Mouse (Mus musculus): ENCODE measurements at regions not wholly inside any gene's neighbourhood (a gene's known extent, or its start where the extent isn't known, plus 50 kb on each side); places are given as distances from the start of the nearest gene placed in this dataset.
A peak's percentile ranks its signal among the peaks of the same experiment; 100 is the strongest.

DNA sequence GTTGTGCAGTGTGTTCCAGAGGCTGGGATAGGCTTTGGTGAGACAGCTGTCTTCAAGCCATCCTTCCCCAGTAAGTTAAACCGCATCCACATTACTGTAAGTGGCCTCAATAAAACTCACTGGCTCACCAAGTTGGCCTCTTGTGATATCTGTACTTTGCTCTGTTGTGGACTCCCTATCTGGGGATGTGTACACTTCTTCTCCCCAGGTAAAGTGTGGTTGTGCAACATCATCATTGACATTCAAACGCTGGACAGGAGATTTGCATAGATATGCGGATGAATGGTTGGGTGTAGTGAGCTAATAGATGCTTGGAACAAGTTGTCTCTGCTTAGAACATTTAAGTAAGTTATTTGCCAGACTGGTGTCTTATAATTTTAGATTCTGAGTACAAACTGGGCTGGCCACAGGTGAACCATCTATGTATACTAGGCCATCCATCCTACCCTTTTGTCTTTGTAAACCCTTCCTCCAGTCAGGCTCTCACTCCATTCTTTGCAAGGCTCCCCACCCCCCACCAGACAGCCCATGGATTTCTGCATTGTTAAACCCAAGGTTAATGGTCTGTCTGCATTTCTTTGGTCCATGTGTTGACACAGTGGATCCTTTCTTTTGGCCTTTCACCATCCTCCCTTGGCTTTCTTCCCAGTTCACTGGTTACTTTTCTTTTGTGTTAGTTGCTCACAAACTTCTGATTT lies 303.0 kb downstream of the Plpp3 start:
- Histone ChIP-seq H3K27me3 (ENCODE audit: control insufficient read depth, insufficient read depth, low read length) (no peaks in the 10 kb centered on the region), H3K4me1 (ENCODE audit: control insufficient read depth, insufficient read depth, low read length) (no peaks in the 10 kb centered on the region), H3K4me3 (ENCODE audit: control insufficient read depth, low read depth, low read length) (no peak overlapping the region), H3K27ac (ENCODE audit: control insufficient read depth, insufficient read depth, low read depth, low read length) (no peak overlapping the region), H3K36me3 (ENCODE audit: control insufficient read depth, insufficient read depth, low read length) (no peaks in the 10 kb centered on the region)
- TF ChIP-seq CTCF (IDR thresholded peaks at IDR 0.05; ENCODE audit: control insufficient read depth, insufficient read depth, insufficient replicate concordance, low read depth, low read length) (no peak), POLR2A (IDR thresholded peaks at IDR 0.05; ENCODE audit: control insufficient read depth, low read depth, low read length) (no peak)

DNA sequence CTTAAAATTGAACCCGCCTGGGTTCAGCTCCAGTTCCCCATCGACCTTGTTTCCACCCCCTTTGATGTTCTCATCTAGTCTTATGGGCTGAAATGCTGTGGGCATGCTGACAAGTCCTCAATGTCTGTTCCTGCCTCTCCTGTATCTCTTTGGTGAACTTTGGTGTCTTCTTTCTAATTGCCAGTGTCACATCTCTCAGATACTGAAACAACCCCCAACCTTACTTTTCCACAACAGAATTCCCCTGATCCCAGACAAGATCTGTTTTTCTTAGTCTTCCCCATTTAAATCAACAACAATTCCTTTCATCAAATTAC lies 303.5 kb downstream of the Plpp3 start:
- Histone ChIP-seq H3K4me1 (ENCODE audit: control insufficient read depth, insufficient read depth, low read length) (no peaks in the 10 kb centered on the region), H3K4me3 (ENCODE audit: control insufficient read depth, low read depth, low read length) (no peak overlapping the region), H3K27ac (ENCODE audit: control insufficient read depth, insufficient read depth, low read depth, low read length) (peak overlapping the region; percentile 11; the same call in 1 of the 2 replicates), H3K27me3 (ENCODE audit: control insufficient read depth, insufficient read depth, low read length) (no peaks in the 10 kb centered on the region), H3K36me3 (ENCODE audit: control insufficient read depth, insufficient read depth, low read length) (no peaks in the 10 kb centered on the region)
- TF ChIP-seq POLR2A (IDR thresholded peaks at IDR 0.05; ENCODE audit: control insufficient read depth, low read depth, low read length) (no peak), CTCF (IDR thresholded peaks at IDR 0.05; ENCODE audit: control insufficient read depth, insufficient read depth, insufficient replicate concordance, low read depth, low read length) (no peak)

DNA sequence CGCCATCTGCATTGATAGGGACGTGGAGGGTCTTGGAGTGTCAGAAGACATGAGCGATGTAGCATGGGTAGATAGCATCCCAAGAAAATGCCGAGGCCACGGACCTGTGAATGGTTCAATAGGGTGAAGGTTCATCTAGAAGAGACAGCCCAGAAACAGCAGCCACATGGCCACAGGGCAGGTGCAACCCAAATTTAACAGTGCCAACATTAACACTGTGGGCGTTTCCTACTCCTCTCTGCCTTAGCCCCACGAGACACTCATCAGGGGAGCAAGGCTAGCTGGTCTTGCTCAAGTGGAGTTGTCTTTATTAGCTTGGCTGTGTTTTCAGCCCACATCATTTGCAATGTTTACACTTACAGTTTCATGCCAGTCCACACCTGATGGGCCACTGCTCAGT lies 310.7 kb downstream of the Plpp3 start:
- no peak for TF ChIP-seq CTCF (IDR thresholded peaks at IDR 0.05; ENCODE audit: control insufficient read depth, insufficient read depth, insufficient replicate concordance, low read depth, low read length)
- TF ChIP-seq POLR2A (IDR thresholded peaks at IDR 0.05; ENCODE audit: control insufficient read depth, low read depth, low read length), result no peak
- Histone ChIP-seq H3K27me3 (ENCODE audit: control insufficient read depth, insufficient read depth, low read length) (no peaks in the 10 kb centered on the region), H3K4me3 (ENCODE audit: control insufficient read depth, low read depth, low read length) (no peak overlapping the region), H3K36me3 (ENCODE audit: control insufficient read depth, insufficient read depth, low read length) (no peaks in the 10 kb centered on the region), H3K27ac (ENCODE audit: control insufficient read depth, insufficient read depth, low read depth, low read length) (no peak overlapping the region), H3K4me1 (ENCODE audit: control insufficient read depth, insufficient read depth, low read length) (no peaks in the 10 kb centered on the region)

DNA sequence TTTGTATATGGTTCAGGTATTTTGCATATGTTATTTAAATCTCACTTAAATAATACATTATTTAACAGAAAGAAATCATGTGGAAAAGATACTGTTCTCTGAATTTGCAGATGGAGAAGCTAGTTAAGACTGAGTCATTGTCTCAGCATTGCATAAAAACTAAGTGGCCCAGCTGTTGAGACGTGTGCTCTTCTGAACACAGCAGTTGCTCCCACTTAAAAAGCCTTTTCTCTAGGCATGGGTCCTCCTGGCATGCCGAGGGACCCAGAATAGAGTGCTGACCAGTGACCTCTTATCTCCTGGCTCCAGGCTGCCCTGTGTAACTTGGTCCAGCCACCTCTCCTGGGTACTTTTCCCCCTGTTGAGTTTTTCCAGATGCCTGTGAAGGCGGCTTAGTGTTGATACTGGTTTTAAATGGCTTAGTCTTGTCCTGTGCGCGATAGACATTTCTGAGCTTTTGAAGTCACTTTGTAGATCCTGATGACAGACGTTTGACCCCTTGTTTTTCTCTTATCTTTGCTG lies 312.2 kb downstream of the Plpp3 start:
- no peaks in the 10 kb centered on the region for H3K36me3 ChIP-seq (ENCODE audit: control insufficient read depth, insufficient read depth, low read length)
- H3K27me3 ChIP-seq (ENCODE audit: control insufficient read depth, insufficient read depth, low read length), result no peaks in the 10 kb centered on the region
- H3K27ac ChIP-seq (ENCODE audit: control insufficient read depth, insufficient read depth, low read depth, low read length), result no peak overlapping the region
- H3K4me1 ChIP-seq (ENCODE audit: control insufficient read depth, insufficient read depth, low read length), result no peaks in the 10 kb centered on the region
- TF ChIP-seq CTCF (IDR thresholded peaks at IDR 0.05; ENCODE audit: control insufficient read depth, insufficient read depth, insufficient replicate concordance, low read depth, low read length) (no peak), POLR2A (IDR thresholded peaks at IDR 0.05; ENCODE audit: control insufficient read depth, low read depth, low read length) (no peak)
- H3K4me3 ChIP-seq (ENCODE audit: control insufficient read depth, low read depth, low read length), result no peak overlapping the region

- H3K36me3 ChIP-seq (ENCODE audit: control insufficient read depth, insufficient read depth, low read length), result no peaks in the 10 kb centered on the region
- H3K27me3 ChIP-seq (ENCODE audit: control insufficient read depth, insufficient read depth, low read length), result no peaks in the 10 kb centered on the region
- H3K4me3 ChIP-seq (ENCODE audit: control insufficient read depth, low read depth, low read length), result no peak overlapping the region
- peaks cover 3% of the 10 kb centered on the region for H3K4me1 ChIP-seq (ENCODE audit: control insufficient read depth, insufficient read depth, low read length)
- no peak overlapping the region for H3K27ac ChIP-seq (ENCODE audit: control insufficient read depth, insufficient read depth, low read depth, low read length)
- TF ChIP-seq CTCF (IDR thresholded peaks at IDR 0.05; ENCODE audit: control insufficient read depth, insufficient read depth, insufficient replicate concordance, low read depth, low read length), result no peak
- TF ChIP-seq POLR2A (IDR thresholded peaks at IDR 0.05; ENCODE audit: control insufficient read depth, low read depth, low read length), result no peak
Observed at GRCm38 (mm10) chr4:105474765-105475560, 314.7 kb upstream of the Gm12728 start.

- Histone ChIP-seq H3K4me1 (ENCODE audit: control insufficient read depth, insufficient read depth, low read length) (peaks cover 3% of the 10 kb centered on the region), H3K27ac (ENCODE audit: control insufficient read depth, insufficient read depth, low read depth, low read length) (no peak overlapping the region)
- TF ChIP-seq POLR2A (IDR thresholded peaks at IDR 0.05; ENCODE audit: control insufficient read depth, low read depth, low read length) (no peak), CTCF (IDR thresholded peaks at IDR 0.05; ENCODE audit: control insufficient read depth, insufficient read depth, insufficient replicate concordance, low read depth, low read length) (no peak)
Observed at GRCm38 (mm10) chr4:105476332-105476731, 313.3 kb upstream of the Gm12728 start.

DNA sequence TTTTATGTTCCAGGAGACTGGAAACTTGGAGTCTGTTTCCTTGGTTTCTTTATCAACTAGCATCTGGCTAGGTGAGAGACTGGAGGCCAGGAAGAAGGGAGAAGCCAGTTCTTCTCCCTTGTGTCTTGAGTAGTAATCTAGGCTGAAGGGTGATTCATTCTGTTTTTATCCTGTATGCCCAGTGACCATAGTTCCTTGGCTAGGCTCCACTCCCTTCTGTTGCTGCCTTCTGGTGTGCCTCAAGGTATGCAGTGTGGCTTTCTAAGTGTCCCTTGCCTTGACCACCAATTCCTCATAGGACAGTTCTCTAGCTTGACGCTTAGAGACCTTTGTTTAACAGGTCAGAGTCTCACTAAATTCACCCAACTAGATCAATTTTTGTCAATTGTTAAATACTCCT lies 303.3 kb upstream of the Gm12728 start:
- no peak overlapping the region for H3K27ac ChIP-seq (ENCODE audit: control insufficient read depth, insufficient read depth, low read depth, low read length)
- no peaks in the 10 kb centered on the region for H3K27me3 ChIP-seq (ENCODE audit: control insufficient read depth, insufficient read depth, low read length)
- H3K36me3 ChIP-seq (ENCODE audit: control insufficient read depth, insufficient read depth, low read length), result no peaks in the 10 kb centered on the region
- TF ChIP-seq CTCF (IDR thresholded peaks at IDR 0.05; ENCODE audit: control insufficient read depth, insufficient read depth, insufficient replicate concordance, low read depth, low read length), result no peak
- no peaks in the 10 kb centered on the region for H3K4me1 ChIP-seq (ENCODE audit: control insufficient read depth, insufficient read depth, low read length)
- no peak overlapping the region for H3K4me3 ChIP-seq (ENCODE audit: control insufficient read depth, low read depth, low read length)

More at GRCm38 (mm10) chr4:105476332-105476731, 313.3 kb upstream of the Gm12728 start:
- Histone ChIP-seq H3K27me3 (ENCODE audit: control insufficient read depth, insufficient read depth, low read length) (no peaks in the 10 kb centered on the region), H3K4me3 (ENCODE audit: control insufficient read depth, low read depth, low read length) (no peak overlapping the region), H3K36me3 (ENCODE audit: control insufficient read depth, insufficient read depth, low read length) (no peaks in the 10 kb centered on the region)

Data from testis, adult 2 months (tissue).